8 mouse cellular contexts compared by ENCODE assay signal in genomic region chr16:17452373-17452715, GRCm38 (mm10). TPM values are rescaled to one million over a fixed set of nuclear protein-coding genes. Genes with fewer than 3 reads are reported as not detected.
DNase-seq lines count a peak whose midpoint lies in the region; ATAC-seq and TF ChIP-seq lines count a peak whose summit lies in the region.

No protein-coding gene starts in this region.

- no peaks in the 10 kb centered on the region for H3K9me3 ChIP-seq in embryonic facial prominence, embryonic 10.5 days
- no peaks in the 10 kb centered on the region for H3K9me3 ChIP-seq in hindbrain, embryonic 10.5 days
- H3K9me3 ChIP-seq in megakaryocyte, embryonic 14.5 days = no peaks in the 10 kb centered on the region
- H3K9me3 ChIP-seq in stomach, postnatal 0 days (ENCODE audit: control insufficient read depth, low read length) = no peaks in the 10 kb centered on the region

- peaks cover 30% of the 10 kb centered on the region for H3K4me1 ChIP-seq in embryonic facial prominence, embryonic 10.5 days
- H3K4me1 ChIP-seq in hindbrain, embryonic 10.5 days (replicated peaks) = peaks cover 31% of the 10 kb centered on the region
- peaks cover 36% of the 10 kb centered on the region for H3K4me1 ChIP-seq in megakaryocyte, embryonic 14.5 days
- 0 out of 2 replicates have a peak, but pooled peaks cover 2% of the 10 kb centered on the region for H3K4me1 ChIP-seq in stomach, postnatal 0 days (replicated peaks; ENCODE audit: control insufficient read depth, insufficient read depth)

- peak; percentile 11 to 24 for DNase-seq in layer of hippocampus, adult 2 months (ENCODE audit: low spot score in 2 of 2)
- no peak for DNase-seq in layer of hippocampus, adult 9-10 months (ENCODE audit: low spot score)
- peak; percentile 62 for DNase-seq in R1 (ENCODE audit: low read depth, low spot score)
- DNase-seq in embryonic facial prominence, embryonic 10.5 days (ENCODE audit: low spot score) = no peak
- no peak for DNase-seq in hindbrain, embryonic 10.5 days (ENCODE audit: low spot score)
- DNase-seq in left cerebral cortex, adult 2 months (ENCODE audit: extremely low spot score in 1 of 2, low spot score in 2 of 2) = no peak
- peak; percentile 58 for DNase-seq in stomach, postnatal 0 days (ENCODE audit: low spot score)

- H3K4me2 ChIP-seq in stomach, postnatal 0 days (replicated peaks; ENCODE audit: low read depth) = peak overlapping the region; percentile 68

- peaks cover 27% of the 10 kb centered on the region for H3K36me3 ChIP-seq in embryonic facial prominence, embryonic 10.5 days (replicated peaks)
- peaks cover 28% of the 10 kb centered on the region for H3K36me3 ChIP-seq in hindbrain, embryonic 10.5 days
- H3K36me3 ChIP-seq in megakaryocyte, embryonic 14.5 days (replicated peaks; ENCODE audit: low read length) = peaks cover 24% of the 10 kb centered on the region
- H3K36me3 ChIP-seq in stomach, postnatal 0 days (ENCODE audit: control insufficient read depth, insufficient read depth, low read length) = no peaks in the 10 kb centered on the region

- no peak; the same call in none of the 2 replicates for ATAC-seq in stomach, postnatal 0 days (ENCODE audit: low FRiP score, low TSS enrichment)

- peak overlapping the region; percentile 90 for H3K9ac ChIP-seq in stomach, postnatal 0 days (ENCODE audit: low read length)

- intact Hi-C loops in left cerebral cortex, adult 2 months (cut with DNase I) = loop anchor here (5.0 kb wide), 1 partner anchor 80 kb away; the partner anchor contains the start of gene Thap7

- no peaks in the 10 kb centered on the region for H3K27me3 ChIP-seq in embryonic facial prominence, embryonic 10.5 days (replicated peaks; ENCODE audit: low read depth, poor library complexity, severe bottlenecking)
- no peaks in the 10 kb centered on the region for H3K27me3 ChIP-seq in hindbrain, embryonic 10.5 days (ENCODE audit: insufficient read depth, poor library complexity, severe bottlenecking)
- H3K27me3 ChIP-seq in megakaryocyte, embryonic 14.5 days (replicated peaks) = peaks cover 3% of the 10 kb centered on the region
- H3K27me3 ChIP-seq in stomach, postnatal 0 days (ENCODE audit: control insufficient read depth, insufficient read depth, low read length) = no peaks in the 10 kb centered on the region

- peak overlapping the region; percentile 96 for H3K27ac ChIP-seq in layer of hippocampus, adult 2 months
- H3K27ac ChIP-seq in embryonic facial prominence, embryonic 10.5 days (replicated peaks) = peak overlapping the region; percentile 96
- H3K27ac ChIP-seq in hindbrain, embryonic 10.5 days = peak overlapping the region; percentile 98
- H3K27ac ChIP-seq in left cerebral cortex, adult 2 months = peak overlapping the region; percentile 91
- peak overlapping the region; percentile 96 for H3K27ac ChIP-seq in stomach, postnatal 0 days (replicated peaks)

- 0% methylated on average over 24 of the region's 24 CpGs for WGBS in embryonic facial prominence, embryonic 10.5 days
- WGBS in hindbrain, embryonic 10.5 days = under 1% methylated on average over 24 of the region's 24 CpGs
- WGBS in stomach, postnatal 0 days = 0% methylated on average over 24 of the region's 24 CpGs

- no peak for TF ChIP-seq EP300 in stomach, postnatal 0 days (optimal IDR thresholded peaks at IDR 0.05)

- no peak for TF ChIP-seq CTCF in layer of hippocampus, adult 2 months (conservative IDR thresholded peaks at IDR 0.05)
- TF ChIP-seq CTCF in left cerebral cortex, adult 2 months (IDR thresholded peaks at IDR 0.05) = no peak
- no peak; the same call in 1 of the 2 replicates for TF ChIP-seq CTCF in stomach, postnatal 0 days (IDR thresholded peaks at IDR 0.05; ENCODE audit: low read depth)

- H3K4me3 ChIP-seq in layer of hippocampus, adult 2 months = peak overlapping the region; percentile 91
- H3K4me3 ChIP-seq in embryonic facial prominence, embryonic 10.5 days = peak overlapping the region; percentile 87
- peak overlapping the region; percentile 98 for H3K4me3 ChIP-seq in hindbrain, embryonic 10.5 days
- peak overlapping the region; percentile 82 for H3K4me3 ChIP-seq in left cerebral cortex, adult 2 months
- peak overlapping the region; percentile 100 for H3K4me3 ChIP-seq in megakaryocyte, embryonic 14.5 days (replicated peaks)
- H3K4me3 ChIP-seq in stomach, postnatal 0 days (ENCODE audit: low read depth, low read length) = peak overlapping the region; percentile 97

RNA-seq across cellular contexts. Expression of gene Crkl, which starts 0.6 kb away (rescaled TPM):
- total RNA-seq in layer of hippocampus, adult 2 months (2021) = 10 to 100 TPM; 33.5 to 37.4 TPM
- polyA plus RNA-seq in embryonic facial prominence, embryonic 10.5 days (2016; fragmentation: Nextera tagmentation; extraction: Ambion mirVana) = 70.9 and 73.3 TPM in 2 replicates
- 75.8 and 81.5 TPM in 2 replicates for polyA plus RNA-seq in hindbrain, embryonic 10.5 days (2016; fragmentation: Nextera tagmentation; extraction: Ambion mirVana)
- 10 to 100 TPM; 31.9 to 36.7 TPM for total RNA-seq in left cerebral cortex, adult 2 months (2021)
- 5.4 and 8.8 TPM in 2 replicates for polyA plus RNA-seq in megakaryocyte, embryonic 14.5 days (2012; ENCODE audit: insufficient read depth, low replicate concordance)
- polyA plus RNA-seq in stomach, postnatal 0 days (2015; fragmentation: Nextera tagmentation; extraction: Ambion mirVana) = 29.1 and 30.0 TPM in 2 replicates

RNA-seq across cellular contexts. Expression of gene Aifm3, which starts 37.1 kb away (rescaled TPM):
- total RNA-seq in layer of hippocampus, adult 2 months (2021) = 100 to 1,000 TPM; 112 to 116 TPM
- 0.75 and 1.1 TPM in 2 replicates for polyA plus RNA-seq in embryonic facial prominence, embryonic 10.5 days (2016; fragmentation: Nextera tagmentation; extraction: Ambion mirVana)
- 2.2 and 3.7 TPM in 2 replicates for polyA plus RNA-seq in hindbrain, embryonic 10.5 days (2016; fragmentation: Nextera tagmentation; extraction: Ambion mirVana)
- total RNA-seq in left cerebral cortex, adult 2 months (2021) = 100 to 1,000 TPM; 148 to 171 TPM
- 0.03 TPM in 1 of 2 replicates, not detected in the other for polyA plus RNA-seq in megakaryocyte, embryonic 14.5 days (2012; ENCODE audit: insufficient read depth, low replicate concordance)
- polyA plus RNA-seq in stomach, postnatal 0 days (2015; fragmentation: Nextera tagmentation; extraction: Ambion mirVana) = 0.51 and 0.61 TPM in 2 replicates

RNA-seq across cellular contexts. Expression of gene Pi4ka, which starts 46.2 kb away (rescaled TPM):
- total RNA-seq in layer of hippocampus, adult 2 months (2021) = 100 to 1,000 TPM; 275 to 301 TPM
- polyA plus RNA-seq in embryonic facial prominence, embryonic 10.5 days (2016; fragmentation: Nextera tagmentation; extraction: Ambion mirVana) = 38.0 and 39.0 TPM in 2 replicates
- polyA plus RNA-seq in hindbrain, embryonic 10.5 days (2016; fragmentation: Nextera tagmentation; extraction: Ambion mirVana) = 38.8 and 48.4 TPM in 2 replicates
- total RNA-seq in left cerebral cortex, adult 2 months (2021) = 100 to 1,000 TPM; 343 to 370 TPM
- polyA plus RNA-seq in megakaryocyte, embryonic 14.5 days (2012; ENCODE audit: insufficient read depth, low replicate concordance) = 6.0 and 16.7 TPM in 2 replicates
- 15.5 and 16.6 TPM in 2 replicates for polyA plus RNA-seq in stomach, postnatal 0 days (2015; fragmentation: Nextera tagmentation; extraction: Ambion mirVana)

RNA-seq across cellular contexts. Expression of gene Snap29, which starts 46.6 kb away (rescaled TPM):
- 10 to 100 TPM; 19.4 to 20.6 TPM for total RNA-seq in layer of hippocampus, adult 2 months (2021)
- 9.8 and 11.2 TPM in 2 replicates for polyA plus RNA-seq in embryonic facial prominence, embryonic 10.5 days (2016; fragmentation: Nextera tagmentation; extraction: Ambion mirVana)
- 11.9 and 12.9 TPM in 2 replicates for polyA plus RNA-seq in hindbrain, embryonic 10.5 days (2016; fragmentation: Nextera tagmentation; extraction: Ambion mirVana)
- total RNA-seq in left cerebral cortex, adult 2 months (2021) = 10 to 100 TPM; 19.2 to 21.3 TPM
- 6.3 and 6.7 TPM in 2 replicates for polyA plus RNA-seq in megakaryocyte, embryonic 14.5 days (2012; ENCODE audit: insufficient read depth, low replicate concordance)
- 13.8 and 14.7 TPM in 2 replicates for polyA plus RNA-seq in stomach, postnatal 0 days (2015; fragmentation: Nextera tagmentation; extraction: Ambion mirVana)

RNA-seq across cellular contexts. Expression of gene Lztr1, which starts 56.1 kb away (rescaled TPM):
- total RNA-seq in layer of hippocampus, adult 2 months (2021) = 100 to 1,000 TPM; 186 to 201 TPM
- 84.2 and 87.5 TPM in 2 replicates for polyA plus RNA-seq in embryonic facial prominence, embryonic 10.5 days (2016; fragmentation: Nextera tagmentation; extraction: Ambion mirVana)
- 91.1 and 105 TPM in 2 replicates for polyA plus RNA-seq in hindbrain, embryonic 10.5 days (2016; fragmentation: Nextera tagmentation; extraction: Ambion mirVana)
- total RNA-seq in left cerebral cortex, adult 2 months (2021) = 100 to 1,000 TPM; 182 to 193 TPM
- 8.5 and 18.4 TPM in 2 replicates for polyA plus RNA-seq in megakaryocyte, embryonic 14.5 days (2012; ENCODE audit: insufficient read depth, low replicate concordance)
- polyA plus RNA-seq in stomach, postnatal 0 days (2015; fragmentation: Nextera tagmentation; extraction: Ambion mirVana) = 27.3 and 34.4 TPM in 2 replicates

Comparison
In these comparisons a context has a peak if more than half of its experiments do, and no peak if none do; other contexts are left out.
1. DNase-seq: peak in layer of hippocampus, adult 2 months (2 of 2), R1 (single experiment) and stomach, postnatal 0 days (single experiment); none in layer of hippocampus, adult 9-10 months (single experiment), embryonic facial prominence, embryonic 10.5 days (single experiment), hindbrain, embryonic 10.5 days (single experiment) and left cerebral cortex, adult 2 months (0 of 2).
2. Peak in every context shown above with its lines, with median percentiles within 50 percentile points of each other: H3K27ac ChIP-seq and H3K4me3 ChIP-seq.